Comparison of ENCODE assay signal across 9 mouse cellular contexts in the genomic region with DNA sequence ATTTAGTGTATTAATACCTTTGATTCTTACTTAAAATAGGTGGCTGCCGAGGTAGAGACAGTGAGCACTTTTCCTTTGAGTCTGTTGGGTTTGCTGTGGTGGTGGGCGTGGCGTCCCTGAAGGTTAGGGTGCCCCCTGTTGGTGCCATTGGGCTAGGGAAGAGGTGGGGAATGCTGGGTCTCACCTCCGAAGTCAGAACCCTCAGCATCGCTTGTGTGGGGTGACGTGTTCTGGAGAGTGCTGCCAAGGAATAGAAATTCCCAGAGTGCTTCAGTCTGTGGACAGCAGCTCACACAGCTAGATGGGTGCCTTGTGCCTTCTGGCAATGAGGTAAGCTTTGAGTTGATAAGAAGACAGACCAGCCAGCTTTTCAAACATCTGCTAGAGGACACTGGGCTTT.
A peak's percentile ranks its signal among the peaks of the same experiment; 100 is the strongest.
DNase-seq lines count a peak whose midpoint lies in the region; ATAC-seq and TF ChIP-seq lines count a peak whose summit lies in the region.
"Had no signal": no experiment of that assay in that cellular context is flagged by ENCODE, and none has a peak within 500 bp of the region (broad histone marks: within the 10 kb centered on the region; RNA-seq: fewer than 3 reads in every experiment).

No protein-coding gene starts in this region.

- ATAC-seq in hindbrain, embryonic 14.5 days (ENCODE audit: low FRiP score), result no peak
- ATAC-seq in hindbrain, embryonic 12.5 days (ENCODE audit: low FRiP score), result no peak
- peak; percentile 63 for ATAC-seq in megakaryocyte-erythroid progenitor cell, adult 5-6 weeks (replicated peaks; ENCODE audit: low FRiP score, low TSS enrichment, poor library complexity, severe bottlenecking)
- ATAC-seq in inflammation-experienced regulatory T-cells, adult 6 months, result no peak
- ATAC-seq: midbrain, embryonic 16.5 days had no signal

- 0 out of 2 replicates have a peak overlapping the region, but pooled peaks have one; percentile 26 for H3K27ac ChIP-seq in hindbrain, embryonic 14.5 days
- H3K27ac ChIP-seq in hindbrain, embryonic 12.5 days, result no peak overlapping the region
- H3K27ac ChIP-seq in ES-E14 (ENCODE audit: insufficient read depth, low read depth, low read length, poor library complexity, severe bottlenecking), result no peak overlapping the region
- no peak overlapping the region for H3K27ac ChIP-seq in cortical plate, adult 2 months (ENCODE audit: insufficient read depth, low read length)

- no peak overlapping the region for H3K4me2 ChIP-seq in hindbrain, embryonic 14.5 days (replicated peaks)
- no peak overlapping the region for H3K4me2 ChIP-seq in hindbrain, embryonic 12.5 days (replicated peaks)

- TF ChIP-seq POLR2A in cortical plate, adult 2 months (IDR thresholded peaks at IDR 0.05; ENCODE audit: extremely low read depth, insufficient read depth, low read length), result no peak

- no peak for DNase-seq in hindbrain, embryonic 14.5 days (ENCODE audit: low spot score)
- peak; percentile 35 for DNase-seq in ES-E14 (ENCODE audit: low read depth, low spot score)
- no peak for DNase-seq in Muller cell, postnatal 12 days (ENCODE audit: inconsistent ontology term)
- DNase-seq in T-cell, adult 2 months (ENCODE audit: low spot score), result no peak

- H3K4me1 ChIP-seq in hindbrain, embryonic 14.5 days (replicated peaks; ENCODE audit: control insufficient read depth, insufficient read depth, low read length), result peaks cover 17% of the 10 kb centered on the region
- peaks cover 14% of the 10 kb centered on the region for H3K4me1 ChIP-seq in hindbrain, embryonic 12.5 days
- peaks cover 4 to 11% of the 10 kb centered on the region in 2 experiments for H3K4me1 ChIP-seq in ES-E14 (ENCODE audit: control insufficient read depth in 2 of 2, insufficient read depth in 2 of 2, low read length in 2 of 2, poor library complexity in 1 of 2)
- H3K4me1 ChIP-seq in cortical plate, adult 2 months (ENCODE audit: control insufficient read depth, insufficient read depth, low read length), result peaks cover 5% of the 10 kb centered on the region; the same call in 1 of the 2 replicates

- 82% methylated on average over 6 of the region's 6 CpGs for WGBS in hindbrain, embryonic 14.5 days
- 90% methylated on average over 6 of the region's 6 CpGs for WGBS in hindbrain, embryonic 12.5 days

- no peaks in the 10 kb centered on the region for H3K9me3 ChIP-seq in hindbrain, embryonic 14.5 days (ENCODE audit: control insufficient read depth, low read length)
- no peaks in the 10 kb centered on the region for H3K9me3 ChIP-seq in hindbrain, embryonic 12.5 days (replicated peaks)
- no peaks in the 10 kb centered on the region for H3K9me3 ChIP-seq in ES-E14 (ENCODE audit: control insufficient read depth, insufficient read depth, low read depth, low read length)

- peak; percentile 18; the same call in 1 of the 2 replicates for TF ChIP-seq CTCF in cortical plate, adult 2 months (IDR thresholded peaks at IDR 0.05; ENCODE audit: extremely low read depth, insufficient read depth, low read length)

- no peak overlapping the region for H3K4me3 ChIP-seq in hindbrain, embryonic 14.5 days (replicated peaks; ENCODE audit: low read length)
- no peak overlapping the region for H3K4me3 ChIP-seq in hindbrain, embryonic 12.5 days
- H3K4me3 ChIP-seq in ES-E14 (ENCODE audit: insufficient read depth in 1 of 2, low read depth in 1 of 2, low read length in 2 of 2, poor library complexity in 1 of 2, severe bottlenecking in 1 of 2), result no peak overlapping the region
- no peak overlapping the region for H3K4me3 ChIP-seq in cortical plate, adult 2 months (ENCODE audit: insufficient read depth, low read length)

- H3K36me3 ChIP-seq in hindbrain, embryonic 14.5 days (replicated peaks; ENCODE audit: control insufficient read depth, insufficient read depth), result no peaks in the 10 kb centered on the region
- no peaks in the 10 kb centered on the region for H3K36me3 ChIP-seq in hindbrain, embryonic 12.5 days
- no peaks in the 10 kb centered on the region; the same call in 1 of the 2 replicates for H3K36me3 ChIP-seq in ES-E14 (ENCODE audit: control insufficient read depth, insufficient read depth, low read length, poor library complexity, severe bottlenecking)

- H3K9ac ChIP-seq in hindbrain, embryonic 14.5 days, result no peak overlapping the region
- no peak overlapping the region for H3K9ac ChIP-seq in hindbrain, embryonic 12.5 days
- H3K9ac ChIP-seq in ES-E14 (ENCODE audit: insufficient read depth, low read depth, low read length, poor library complexity, severe bottlenecking), result no peak overlapping the region

- in situ Hi-C loops in ES-E14 (cut with MboI; ENCODE audit: low sequenced_read_pairs in 2 of 2, unreplicated experiment in 2 of 2), result no loop called here

- H3K27me3 ChIP-seq in hindbrain, embryonic 14.5 days (ENCODE audit: control insufficient read depth, insufficient read depth, low read length), result no peaks in the 10 kb centered on the region
- no peaks in the 10 kb centered on the region for H3K27me3 ChIP-seq in hindbrain, embryonic 12.5 days

TF ChIP-seq in ES-E14, 5 proteins besides CTCF, POLR2A, EP300 and RAD21:
- TF ChIP-seq ZNF384 (IDR thresholded peaks at IDR 0.05; ENCODE audit: low read depth, low read length) (no peak), HCFC1 (IDR thresholded peaks at IDR 0.05; ENCODE audit: borderline replicate concordance, insufficient read depth, low read length) (no peak)
